11 mouse cellular contexts compared by ENCODE assay signal in genomic region chrX:73910451-73910850, GRCm38 (mm10). TPM values are rescaled to one million over a fixed set of nuclear protein-coding genes. Genes with fewer than 3 reads are reported as not detected.
A peak's percentile ranks its signal among the peaks of the same experiment; 100 is the strongest.
DNase-seq lines count a peak whose midpoint lies in the region; ATAC-seq and TF ChIP-seq lines count a peak whose summit lies in the region.
"Had no signal": no experiment of that assay in that cellular context is flagged by ENCODE, and none has a peak within 500 bp of the region (broad histone marks: within the 10 kb centered on the region; RNA-seq: fewer than 3 reads in every experiment).

No protein-coding gene starts in this region.

- 0 out of 2 replicates have a peak, but pooled peaks cover 2% of the 10 kb centered on the region for H3K4me1 ChIP-seq in hindbrain, embryonic 15.5 days (replicated peaks)
- peaks cover 4% of the 10 kb centered on the region for H3K4me1 ChIP-seq in hindbrain, embryonic 13.5 days (replicated peaks)
- H3K4me1 ChIP-seq in liver, embryonic 14.5 days (replicated peaks; ENCODE audit: control insufficient read depth in 2 of 2, insufficient read depth in 2 of 2, low read length in 1 of 2) = peaks cover 2 to 28% of the 10 kb centered on the region in 2 experiments; a peak in 3 of 4 replicates
- H3K4me1 ChIP-seq: embryonic facial prominence, embryonic 15.5 days had no signal

- no peaks in the 10 kb centered on the region for H3K36me3 ChIP-seq in hindbrain, embryonic 15.5 days
- H3K36me3 ChIP-seq in hindbrain, embryonic 13.5 days = no peaks in the 10 kb centered on the region
- H3K36me3 ChIP-seq in liver, embryonic 14.5 days (replicated peaks; ENCODE audit: control insufficient read depth, insufficient read depth, low read depth) = no peaks in the 10 kb centered on the region
- H3K36me3 ChIP-seq: embryonic facial prominence, embryonic 15.5 days had no signal

- 0 out of 2 replicates have a peak overlapping the region, but pooled peaks have one; percentile 44 for H3K4me2 ChIP-seq in hindbrain, embryonic 15.5 days
- H3K4me2 ChIP-seq in hindbrain, embryonic 13.5 days = no peak overlapping the region
- peak overlapping the region; percentile 69 for H3K4me2 ChIP-seq in liver, embryonic 14.5 days (ENCODE audit: low read depth)

- H3K9me3 ChIP-seq in hindbrain, embryonic 15.5 days = no peaks in the 10 kb centered on the region
- no peaks in the 10 kb centered on the region for H3K9me3 ChIP-seq in hindbrain, embryonic 13.5 days
- H3K9me3 ChIP-seq in liver, embryonic 14.5 days (ENCODE audit: control insufficient read depth, low read length) = no peaks in the 10 kb centered on the region
- H3K9me3 ChIP-seq: embryonic facial prominence, embryonic 15.5 days had no signal

- TF ChIP-seq CTCF in liver, embryonic 14.5 days (IDR thresholded peaks at IDR 0.05; ENCODE audit: low read depth) = no peak

- ATAC-seq in hindbrain, embryonic 15.5 days (ENCODE audit: low FRiP score, low read depth) = no peak
- no peak for ATAC-seq in hindbrain, embryonic 13.5 days (ENCODE audit: low FRiP score)
- ATAC-seq in liver, embryonic 14.5 days (ENCODE audit: insufficient read depth) = no peak

- H3K27me3 ChIP-seq in hindbrain, embryonic 15.5 days = no peaks in the 10 kb centered on the region
- no peaks in the 10 kb centered on the region for H3K27me3 ChIP-seq in hindbrain, embryonic 13.5 days
- no peaks in the 10 kb centered on the region for H3K27me3 ChIP-seq in liver, embryonic 14.5 days (ENCODE audit: control insufficient read depth, insufficient read depth, low read length)
- H3K27me3 ChIP-seq: embryonic facial prominence, embryonic 15.5 days had no signal

- no peak overlapping the region for H3K27ac ChIP-seq in hindbrain, embryonic 15.5 days (replicated peaks)
- H3K27ac ChIP-seq in hindbrain, embryonic 13.5 days = no peak overlapping the region
- peak overlapping the region; percentile 63; the same call in 1 of the 2 replicates for H3K27ac ChIP-seq in liver, embryonic 14.5 days
- H3K27ac ChIP-seq: embryonic facial prominence, embryonic 15.5 days had no signal

- H3K4me3 ChIP-seq in hindbrain, embryonic 15.5 days = no peak overlapping the region
- no peak overlapping the region for H3K4me3 ChIP-seq in hindbrain, embryonic 13.5 days
- H3K4me3 ChIP-seq in liver, embryonic 14.5 days (ENCODE audit: insufficient read depth in 1 of 2, low read depth in 2 of 2, low read length in 2 of 2) = peak overlapping the region; percentile 45 to 49

- H3K9ac ChIP-seq in hindbrain, embryonic 15.5 days = no peak overlapping the region
- no peak overlapping the region for H3K9ac ChIP-seq in hindbrain, embryonic 13.5 days
- H3K9ac ChIP-seq in liver, embryonic 14.5 days (replicated peaks) = no peak overlapping the region; the same call in 1 of the 2 replicates
- H3K9ac ChIP-seq: embryonic facial prominence, embryonic 15.5 days had no signal

- TF ChIP-seq EP300 in liver, embryonic 14.5 days (IDR thresholded peaks at IDR 0.05; ENCODE audit: low read depth) = no peak

- peak; percentile 24 to 36 for DNase-seq in B cell, adult 2 months
- DNase-seq in MEL-GATA-1-ER (ENCODE audit: extremely low read depth, low read depth) = peak; percentile 50
- no peak for DNase-seq in liver, embryonic 14.5 days (ENCODE audit: low read depth in 3 of 3, low spot score in 3 of 3)
- DNase-seq in spleen, adult 18-20 months = no peak
- no peak for DNase-seq in frontal cortex, postnatal 10 days (ENCODE audit: low spot score in 2 of 2)
- DNase-seq: adrenal gland, adult 8-10 months; cerebellum, adult 2 months; left cerebral cortex, postnatal 4 days had no signal

RNA-seq across cellular contexts. Expression of gene Arhgap4, which starts 11.2 kb away (rescaled TPM):
- 3.5 and 3.6 TPM in 2 replicates for polyA plus RNA-seq in hindbrain, embryonic 15.5 days (2015; fragmentation: Nextera tagmentation; extraction: Ambion mirVana)
- 3.4 and 3.8 TPM in 2 replicates for polyA plus RNA-seq in hindbrain, embryonic 13.5 days (2015; fragmentation: Nextera tagmentation; extraction: Ambion mirVana)
- polyA plus RNA-seq in liver, embryonic 14.5 days (2012; rRNA removed) = 7.2 and 7.8 TPM in 2 replicates
- polyA plus RNA-seq in liver, embryonic 14.5 days (2014; fragmentation: Nextera tagmentation; extraction: Ambion mirVana) = 3.5 and 4.9 TPM in 2 replicates

RNA-seq across cellular contexts. Expression of gene Naa10, which starts 11.3 kb away (rescaled TPM):
- 93.3 and 98.4 TPM in 2 replicates for polyA plus RNA-seq in hindbrain, embryonic 15.5 days (2015; fragmentation: Nextera tagmentation; extraction: Ambion mirVana)
- 105 and 107 TPM in 2 replicates for polyA plus RNA-seq in hindbrain, embryonic 13.5 days (2015; fragmentation: Nextera tagmentation; extraction: Ambion mirVana)
- polyA plus RNA-seq in liver, embryonic 14.5 days (2012; rRNA removed) = 64.1 and 73.0 TPM in 2 replicates
- 81.1 and 81.3 TPM in 2 replicates for polyA plus RNA-seq in liver, embryonic 14.5 days (2014; fragmentation: Nextera tagmentation; extraction: Ambion mirVana)

RNA-seq across cellular contexts. Expression of gene L1cam, which starts 14.5 kb away (rescaled TPM):
- 85.5 and 126 TPM in 2 replicates for polyA plus RNA-seq in hindbrain, embryonic 15.5 days (2015; fragmentation: Nextera tagmentation; extraction: Ambion mirVana)
- 77.3 and 84.1 TPM in 2 replicates for polyA plus RNA-seq in hindbrain, embryonic 13.5 days (2015; fragmentation: Nextera tagmentation; extraction: Ambion mirVana)
- 0.18 and 0.47 TPM in 2 replicates for polyA plus RNA-seq in liver, embryonic 14.5 days (2012; rRNA removed)
- polyA plus RNA-seq in liver, embryonic 14.5 days (2014; fragmentation: Nextera tagmentation; extraction: Ambion mirVana) = 0.16 and 0.20 TPM in 2 replicates

RNA-seq across cellular contexts. Expression of gene Avpr2, which starts 18.5 kb away (rescaled TPM):
- 0.17 and 0.18 TPM in 2 replicates for polyA plus RNA-seq in hindbrain, embryonic 15.5 days (2015; fragmentation: Nextera tagmentation; extraction: Ambion mirVana)
- polyA plus RNA-seq in hindbrain, embryonic 13.5 days (2015; fragmentation: Nextera tagmentation; extraction: Ambion mirVana) = 0.09 and 0.17 TPM in 2 replicates
- 0.01 TPM in 1 of 2 replicates, not detected in the other for polyA plus RNA-seq in liver, embryonic 14.5 days (2012; rRNA removed)
- not detected in 2 replicates for polyA plus RNA-seq in liver, embryonic 14.5 days (2014; fragmentation: Nextera tagmentation; extraction: Ambion mirVana)

RNA-seq across cellular contexts. Expression of gene Renbp, which starts 20.2 kb away (rescaled TPM):
- 13.3 and 14.1 TPM in 2 replicates for polyA plus RNA-seq in hindbrain, embryonic 15.5 days (2015; fragmentation: Nextera tagmentation; extraction: Ambion mirVana)
- 12.7 and 14.8 TPM in 2 replicates for polyA plus RNA-seq in hindbrain, embryonic 13.5 days (2015; fragmentation: Nextera tagmentation; extraction: Ambion mirVana)
- polyA plus RNA-seq in liver, embryonic 14.5 days (2012; rRNA removed) = 7.3 and 10.4 TPM in 2 replicates
- 13.7 and 14.8 TPM in 2 replicates for polyA plus RNA-seq in liver, embryonic 14.5 days (2014; fragmentation: Nextera tagmentation; extraction: Ambion mirVana)

Comparison
In these comparisons a context has a peak if more than half of its experiments do, and no peak if none do; other contexts are left out.
1. H3K4me3 ChIP-seq: peak in liver, embryonic 14.5 days (2 of 2); none in hindbrain, embryonic 15.5 days (single experiment) and hindbrain, embryonic 13.5 days (single experiment).
2. DNase-seq: peak in B cell, adult 2 months (2 of 2) and MEL-GATA-1-ER (single experiment); none in liver, embryonic 14.5 days (0 of 3), spleen, adult 18-20 months (0 of 2) and frontal cortex, postnatal 10 days (0 of 2).
3. RNA of gene L1cam, which starts 14.5 kb away (polyA plus RNA-seq): 85.5 to 126 TPM in hindbrain, embryonic 15.5 days and 77.3 to 84.1 TPM in hindbrain, embryonic 13.5 days; 0.16 to 0.47 TPM in liver, embryonic 14.5 days; every median in the first group is over 10 times any median in the second.